Mouse (Mus musculus) heart, postnatal 25 days (tissue): ENCODE results near the gene Olfr1101. TPM values are rescaled to one million over a fixed set of nuclear protein-coding genes. Genes with fewer than 3 reads are reported as not detected.

Source experiments
- DNase-seq: peaks from one replicate; pipeline ENCODE4 v3.0.0; 2022; ENCODE audit warnings: low spot score
- intact Hi-C: fragments of 180-260 bp; cut with DNase I; formaldehyde crosslinking; loops from one replicate; pipeline ENCODE4 v1.15.1; 2025
- total RNA-seq, 2 experiments: library from RNA; stranded (reverse); gene quantifications; 2 replicates each; pipeline ENCODE4 v1.2.3; 2021

Olfr1101 gene
- total RNA-seq, result not detected

- intact Hi-C loops, result no loop called here
- no peak for DNase-seq
These were observed at the start of gene Olfr1101 for GRCm38 (mm10) chr2:86991121-86991520. TSS of gene Olfr1101 (minus strand) at chr2:86991221.

GRCm38 (mm10) chr2:87036431-87036830, 45.4 kb upstream of the Olfr1101 start, which contains the start of gene Olfr1105:
TSS of gene Olfr1105 (minus strand) at chr2:87036531.
- intact Hi-C loops, result no loop called here
- no peak for DNase-seq

GRCm38 (mm10) chr2:87026980-87027379, 36.0 kb upstream of the Olfr1101 start, which contains the start of gene Olfr1104:
TSS of gene Olfr1104 (minus strand) at chr2:87027080.
- intact Hi-C loops, result no loop called here
- DNase-seq, result no peak

- DNase-seq, result no peak
- intact Hi-C loops, result no loop called here
These were observed 7.1 kb upstream of the Olfr1101 start, which contains the start of gene Olfr1102 for GRCm38 (mm10) chr2:86998098-86998497. TSS of gene Olfr1102 (plus strand) at chr2:86998398.

GRCm38 (mm10) chr2:86979854-86980253, 11.2 kb downstream of the Olfr1101 start, which contains the start of gene Olfr1100:
TSS of gene Olfr1100 (minus strand) at chr2:86979954.
- no peak for DNase-seq
- intact Hi-C loops, result no loop called here

- no peak for DNase-seq
- intact Hi-C loops, result no loop called here
These were observed 30.4 kb downstream of the Olfr1101 start, which contains the start of gene Olfr1099 for GRCm38 (mm10) chr2:86960593-86960992. TSS of gene Olfr1099 (minus strand) at chr2:86960693.

Other genes with a start within 250 kb of the Olfr1101 start
- gene Olfr1090, start 232.2 kb downstream of the Olfr1101 start, total RNA-seq, result not detected
- gene Olfr1093, start 208.7 kb downstream of the Olfr1101 start, total RNA-seq, result not detected
- not detected for gene Olfr141, start 181.2 kb downstream of the Olfr1101 start, total RNA-seq
- gene Olfr1094, start 166.6 kb downstream of the Olfr1101 start, total RNA-seq, result not detected
- gene Olfr1095, start 139.5 kb downstream of the Olfr1101 start, total RNA-seq, result not detected
- gene Gm13723, start 116.4 kb downstream of the Olfr1101 start, total RNA-seq, result not detected
- gene Olfr1097, start 99.0 kb downstream of the Olfr1101 start, total RNA-seq, result not detected
- gene Olfr1098, start 66.7 kb downstream of the Olfr1101 start, total RNA-seq, result not detected
- gene Olfr1099, start 30.5 kb downstream of the Olfr1101 start, total RNA-seq, result not detected
- not detected for gene Olfr1100, start 11.3 kb downstream of the Olfr1101 start, total RNA-seq
- not detected for gene Olfr1102, start 7.2 kb upstream of the Olfr1101 start, total RNA-seq
- gene Olfr1104, start 35.9 kb upstream of the Olfr1101 start, total RNA-seq, result not detected
- gene Olfr1105, start 45.3 kb upstream of the Olfr1101 start, total RNA-seq, result not detected
- gene Olfr1106, start 61.1 kb upstream of the Olfr1101 start, total RNA-seq, result not detected
- gene Olfr1107, start 84.6 kb upstream of the Olfr1101 start, total RNA-seq, result not detected
- gene Olfr1109, start 104.8 kb upstream of the Olfr1101 start, total RNA-seq, result not detected
- not detected for gene Olfr259, start 123.3 kb upstream of the Olfr1101 start, total RNA-seq
- gene Olfr1110, start 149.1 kb upstream of the Olfr1101 start, total RNA-seq, result not detected
- not detected for gene Olfr1111, start 161.4 kb upstream of the Olfr1101 start, total RNA-seq
- gene Olfr1112, start 196.6 kb upstream of the Olfr1101 start, total RNA-seq, result not detected
- gene Olfr1113, start 217.7 kb upstream of the Olfr1101 start, total RNA-seq, result not detected